In the genomic region with DNA sequence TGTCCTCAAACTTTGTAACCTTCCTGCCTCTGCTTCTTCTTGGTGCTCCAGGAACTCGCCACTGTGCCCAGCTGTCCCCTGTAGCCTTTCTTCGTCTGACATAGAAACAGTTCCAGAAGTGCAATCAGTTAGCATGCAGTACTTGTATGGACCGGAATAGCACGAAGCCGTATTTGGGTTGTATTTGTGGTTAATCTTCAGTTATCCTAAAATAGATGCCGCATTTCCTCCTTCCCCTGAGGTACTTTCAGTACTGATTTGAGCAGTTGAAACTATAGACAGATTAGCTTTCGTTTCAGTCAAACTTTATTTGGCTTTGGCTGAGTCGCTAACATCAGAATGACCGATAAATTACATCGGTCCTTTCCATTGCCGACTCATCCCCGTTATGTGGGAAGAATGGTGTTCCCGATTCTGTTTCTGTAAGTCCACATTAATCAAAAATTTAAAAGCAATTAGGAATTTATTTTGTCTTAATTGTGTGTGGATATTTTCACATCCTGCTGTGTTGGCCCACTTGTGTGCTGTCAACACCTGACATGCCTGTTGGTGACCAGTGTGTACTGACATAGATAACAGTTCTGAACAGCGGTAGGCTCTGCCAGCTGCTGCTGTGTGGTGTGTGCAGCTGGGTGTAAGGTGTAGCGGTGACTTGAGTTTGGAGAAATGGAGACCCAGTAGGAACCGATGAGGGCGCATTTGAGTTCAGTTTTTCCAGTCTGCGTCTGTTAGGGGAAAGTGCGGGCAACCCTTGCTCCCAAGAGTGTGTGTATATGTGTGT, we compare ENCODE assay signal across 19 mouse cellular contexts. TPM values are rescaled to one million over a fixed set of nuclear protein-coding genes. Genes with fewer than 3 reads are reported as not detected.
DNase-seq lines count a peak whose midpoint lies in the region; TF ChIP-seq lines count a peak whose summit lies in the region.
"Had no signal": no experiment of that assay in that cellular context is flagged by ENCODE, and none has a peak within 500 bp of the region (broad histone marks: within the 10 kb centered on the region; RNA-seq: fewer than 3 reads in every experiment).

No protein-coding gene starts in this region.

- peak overlapping the region; percentile 68 for H3K27ac ChIP-seq in small intestine, adult 2 months (ENCODE audit: insufficient read depth, low read depth, low read length)
- H3K27ac ChIP-seq: hindbrain, embryonic 10.5 days; left cerebral cortex, adult 2 months; limb, embryonic 13.5 days; midbrain, embryonic 10.5 days had no signal

- peak; percentile 74 for DNase-seq in heart, adult 11 months
- no peak for DNase-seq in heart, postnatal 4 days
- DNase-seq in spleen, postnatal 36 days (ENCODE audit: low spot score in 2 of 2), result peak; percentile 52 to 69
- no peak for DNase-seq in spleen, postnatal 4 days (ENCODE audit: low spot score in 2 of 2)
- peak; percentile 81 for DNase-seq in induced T-regulatory cell, adult 2 months (ENCODE audit: low read depth)
- DNase-seq in layer of hippocampus, postnatal 36 days, result no peak
- no peak for DNase-seq in kidney, postnatal 4 days
- DNase-seq: adrenal gland, postnatal 25 days; cerebellum, adult 11 months; gastrocnemius, postnatal 10 days; kidney, postnatal 25 days; lung, embryonic 14.5 days had no signal

- WGBS in small intestine, adult 2 months, result 84% methylated on average over 19 of the region's 19 CpGs

- no peak for TF ChIP-seq CTCF in small intestine, adult 2 months (IDR thresholded peaks at IDR 0.05; ENCODE audit: extremely low read depth, insufficient read length, insufficient replicate concordance, low read depth, low read length)

- no peak for TF ChIP-seq POLR2A in small intestine, adult 2 months (IDR thresholded peaks at IDR 0.05; ENCODE audit: low read depth, low read length)

- H3K4me1 ChIP-seq in small intestine, adult 2 months (ENCODE audit: control insufficient read depth, insufficient read depth, insufficient read length, low read length), result no peaks in the 10 kb centered on the region; the same call in 1 of the 2 replicates
- H3K4me1 ChIP-seq: hindbrain, embryonic 10.5 days; limb, embryonic 13.5 days; midbrain, embryonic 10.5 days had no signal

- H3K27me3 ChIP-seq in small intestine, adult 2 months (ENCODE audit: control insufficient read depth, insufficient read depth, low read length), result no peaks in the 10 kb centered on the region
- H3K27me3 ChIP-seq: limb, embryonic 13.5 days had no signal

- peaks cover 21% of the 10 kb centered on the region for H3K36me3 ChIP-seq in small intestine, adult 2 months (ENCODE audit: control insufficient read depth, insufficient read depth, low read length)

- no peak overlapping the region for H3K4me3 ChIP-seq in small intestine, adult 2 months (ENCODE audit: low read depth, low read length)
- H3K4me3 ChIP-seq: hindbrain, embryonic 10.5 days; left cerebral cortex, adult 2 months; limb, embryonic 13.5 days; midbrain, embryonic 10.5 days had no signal

RNA-seq across cellular contexts. Expression of a gene that starts 38.5 kb away (rescaled TPM):
- not detected for total RNA-seq in heart, postnatal 4 days (2021)
- polyA plus RNA-seq in small intestine, adult 2 months (2012; rRNA removed), result not detected in 2 replicates
- 1 to 10 TPM in 1 of 2 experiments, under 1 TPM in 1; 0.90 to 1.2 TPM for total RNA-seq in layer of hippocampus, postnatal 36 days (2021)
- total RNA-seq: gastrocnemius, postnatal 10 days; MEL had no signal
- polyA plus RNA-seq: forebrain, embryonic 16.5 days; hindbrain, embryonic 10.5 days; limb, embryonic 13.5 days; lung, embryonic 14.5 days had no signal

RNA-seq across cellular contexts. Expression of a gene that starts 41.9 kb away (rescaled TPM):
- total RNA-seq in heart, postnatal 4 days (2021), result 10 to 100 TPM; 36.5 to 36.6 TPM
- polyA plus RNA-seq in small intestine, adult 2 months (2012; rRNA removed), result 4.5 and 6.1 TPM in 2 replicates
- 10 to 100 TPM; 71.5 to 80.8 TPM for total RNA-seq in layer of hippocampus, postnatal 36 days (2021)

RNA-seq across cellular contexts. Expression of a gene that starts 42.0 kb away (rescaled TPM):
- total RNA-seq in heart, postnatal 4 days (2021), result 1 to 10 TPM; 2.8 to 3.1 TPM
- polyA plus RNA-seq in small intestine, adult 2 months (2012; rRNA removed), result 3.6 and 4.6 TPM in 2 replicates
- 1 to 10 TPM; 1.2 to 1.5 TPM for total RNA-seq in layer of hippocampus, postnatal 36 days (2021)
- total RNA-seq: MEL had no signal

Comparison
In these comparisons a context has a peak if more than half of its experiments do, and no peak if none do; other contexts are left out.
1. DNase-seq: peak in heart, adult 11 months (single experiment), spleen, postnatal 36 days (2 of 2) and induced T-regulatory cell, adult 2 months (single experiment); none in heart, postnatal 4 days (single experiment), spleen, postnatal 4 days (0 of 2), layer of hippocampus, postnatal 36 days (0 of 2) and kidney, postnatal 4 days (0 of 2).